Mouse (Mus musculus) heart, adult 2 months (tissue): ENCODE results near the gene Nmur1. TPM values are rescaled to one million over a fixed set of nuclear protein-coding genes. Genes with fewer than 3 reads are reported as not detected.
A peak's percentile ranks its signal among the peaks of the same experiment; 100 is the strongest.
"Not testable (repeated sequence)": the region's sequence is repeated elsewhere in the genome, so short reads cannot be mapped to it uniquely, and the experiment has no call there.

Experiments used
- DNase-seq, 2 experiments: peaks; one replicate each; pipeline ENCODE4 v3.0.0; 2021
- H3K27ac ChIP-seq: fragments of 200-600 bp; 2 replicates; pipeline ENCODE4 v1.8.1; 2022
- H3K27me3 ChIP-seq: fragments of 200-500 bp; 2 replicates; pipeline ENCODE4 v1.6.1; 2012; ENCODE audit warnings: mild to moderate bottlenecking, low read length, inconsistent platforms, mixed read lengths; ENCODE audit not compliant: control insufficient read depth, insufficient read depth
- H3K36me3 ChIP-seq: fragments of 200-500 bp; 2 replicates; pipeline ENCODE4 v1.6.1; 2012; ENCODE audit warnings: low read length, inconsistent platforms; ENCODE audit not compliant: control insufficient read depth, insufficient read depth
- H3K4me1 ChIP-seq: fragments of 200-500 bp; 2 replicates; pipeline ENCODE4 v1.6.1; 2011; ENCODE audit warnings: low read length; ENCODE audit not compliant: control insufficient read depth, insufficient read depth
- H3K4me3 ChIP-seq: fragments of 200-600 bp; 2 replicates; pipeline ENCODE4 v1.8.1; 2022
- H3K79me2 ChIP-seq: fragments of 200-500 bp; replicated peaks from 2 replicates; pipeline ENCODE4 v1.6.1; 2012; ENCODE audit warnings: mild to moderate bottlenecking, inconsistent platforms, low read length, moderate library complexity, mixed read lengths; ENCODE audit not compliant: control insufficient read depth, insufficient read depth
- H3K9ac ChIP-seq: fragments of 200-500 bp; 2 replicates; pipeline ENCODE4 v1.6.1; 2012; ENCODE audit warnings: low read depth, mild to moderate bottlenecking, control low read depth, inconsistent platforms, low read length, mixed read lengths
- CTCF ChIP-seq: fragments of 200-600 bp; IDR thresholded peaks from 2 replicates; pipeline ENCODE4 v1.8.1; 2022; ENCODE audit warnings: antibody characterized with exemption, mild to moderate bottlenecking, moderate library complexity
- EP300 ChIP-seq: fragments of 200-500 bp; IDR thresholded peaks from 2 replicates; pipeline ENCODE4 v1.6.1; 2011; ENCODE audit warnings: low read depth, low read length, control low read depth; ENCODE audit not compliant: insufficient read depth
- POLR2A ChIP-seq: fragments of 200-500 bp; IDR thresholded peaks from 2 replicates; pipeline ENCODE4 v1.6.1; 2011; ENCODE audit warnings: mild to moderate bottlenecking, low read depth, low read length, control low read depth; ENCODE audit not compliant: insufficient read depth
- WGBS: fragments of 180-500 bp; shearing (Covaris S2); methylation state at CpG from one replicate; pipeline ENCODE4 v1.1.7; 2018; 5-methylcytosine and 5-hydroxymethylcytosine counted together
- intact Hi-C: fragments of 180-260 bp; cut with DNase I; formaldehyde crosslinking; loops from one replicate; pipeline ENCODE4 v1.15.1; 2025
- long read RNA-seq: library from polyadenylated mRNA; stranded (forward); transcript quantifications from one replicate; pipeline ENCODE4 v2.0.0, GENCODE M21; 2021
- polyA plus RNA-seq: library from polyadenylated mRNA; depleted of rRNA; stranded (reverse); fragments of >200 nt; gene quantifications from 2 replicates; pipeline ENCODE4 v1.2.3, GENCODE M21; 2012; rRNA removed
- total RNA-seq, 2 experiments: library from RNA; stranded (reverse); gene quantifications; 2 replicates each; pipeline ENCODE4 v1.2.3; 2021

Gene Nmur1
- total RNA-seq (not detected), polyA plus RNA-seq (not detected in 2 replicates)
- long read RNA-seq, result 0 reads

DNA sequence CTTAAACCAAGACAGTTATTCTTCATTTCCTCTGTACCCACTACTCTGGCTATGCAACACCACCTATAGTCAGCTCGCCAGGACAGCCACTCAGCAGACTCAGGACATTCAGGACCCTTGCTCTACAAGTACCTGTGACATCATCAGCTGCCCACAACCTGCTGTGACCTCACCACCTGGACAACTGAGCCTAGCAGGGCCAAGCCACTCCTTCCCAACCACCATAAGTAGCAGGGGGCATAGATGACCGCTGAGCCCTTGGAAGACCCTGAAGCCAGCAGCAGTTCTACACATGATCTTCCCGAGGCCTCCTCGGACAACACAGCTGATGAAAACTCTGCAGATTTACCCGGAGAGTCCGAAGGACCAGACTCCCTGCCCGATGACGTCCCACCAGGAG lies at the start of gene Nmur1, which contains the start of gene Tex44:
Gene Nmur1, minus strand, starts transcription at position 101 of the 400 bp plus-strand sequence.
Gene Tex44, plus strand, starts transcription at position 202 of the 400 bp plus-strand sequence.
- Histone ChIP-seq H3K36me3 (no peaks in the 10 kb centered on the region), H3K79me2 (no peaks in the 10 kb centered on the region), H3K4me1 (peaks cover under 1% of the 10 kb centered on the region; the same call in 1 of the 2 replicates), H3K27ac (no peak within 1 kb of the TSS), H3K9ac (no peak within 1 kb of the TSS), H3K27me3 (no peaks in the 10 kb centered on the region), H3K4me3 (no peak within 1 kb of the TSS)
- intact Hi-C loops, result no loop called here
- TF ChIP-seq EP300 (no peak), CTCF (no peak), POLR2A (no peak)
- DNase-seq, result no peak
- 92% methylated on average over 8 of the region's 8 CpGs for WGBS

DNA sequence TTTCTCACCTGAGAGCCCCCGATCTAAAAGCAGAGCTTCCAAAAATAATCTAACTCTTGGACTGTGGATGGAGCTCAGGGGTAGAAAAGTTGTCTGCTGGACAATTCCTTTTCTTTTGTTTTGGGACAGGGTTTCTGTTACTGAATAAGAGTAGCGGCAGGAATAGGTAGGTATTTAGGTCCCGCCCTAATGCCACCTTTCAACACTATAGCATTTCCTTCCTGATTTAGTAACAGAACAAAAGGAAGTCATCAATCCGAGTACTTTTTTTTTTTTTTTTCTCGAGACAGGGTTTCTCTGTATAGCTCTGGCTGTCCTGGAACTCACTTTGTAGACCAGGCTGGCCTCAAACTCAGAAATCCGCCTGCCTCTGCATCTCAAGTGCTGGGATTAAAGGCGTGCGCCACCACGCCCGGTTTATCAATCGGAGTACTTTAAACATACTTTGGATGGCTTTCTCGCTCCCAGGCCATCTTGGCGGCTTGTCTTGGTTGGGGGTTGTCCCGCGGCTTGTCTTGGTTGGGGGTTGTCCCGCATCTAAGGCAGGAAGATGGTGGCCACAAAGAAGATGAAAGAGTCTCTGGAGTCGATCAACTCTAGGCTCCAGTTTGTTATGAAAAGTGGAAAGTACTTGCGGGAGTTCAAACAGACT lies 47.2 kb upstream of the Nmur1 start:
- H3K9ac ChIP-seq, result peak overlapping the region; percentile 32; the same call in 1 of the 2 replicates
- 80% methylated on average over 18 of the region's 18 CpGs for WGBS
- peak overlapping the region; percentile 99 for H3K27ac ChIP-seq
- no peak for DNase-seq
- TF ChIP-seq CTCF, result no peak
- no peak for TF ChIP-seq POLR2A
- no peak for TF ChIP-seq EP300
- H3K79me2 ChIP-seq, result no peaks in the 10 kb centered on the region
- peaks cover 14% of the 10 kb centered on the region for H3K4me1 ChIP-seq
- peaks cover 3% of the 10 kb centered on the region; the same call in 1 of the 2 replicates for H3K36me3 ChIP-seq
- no peaks in the 10 kb centered on the region for H3K27me3 ChIP-seq
- no peak overlapping the region for H3K4me3 ChIP-seq
- intact Hi-C loops, result no loop called here

DNA sequence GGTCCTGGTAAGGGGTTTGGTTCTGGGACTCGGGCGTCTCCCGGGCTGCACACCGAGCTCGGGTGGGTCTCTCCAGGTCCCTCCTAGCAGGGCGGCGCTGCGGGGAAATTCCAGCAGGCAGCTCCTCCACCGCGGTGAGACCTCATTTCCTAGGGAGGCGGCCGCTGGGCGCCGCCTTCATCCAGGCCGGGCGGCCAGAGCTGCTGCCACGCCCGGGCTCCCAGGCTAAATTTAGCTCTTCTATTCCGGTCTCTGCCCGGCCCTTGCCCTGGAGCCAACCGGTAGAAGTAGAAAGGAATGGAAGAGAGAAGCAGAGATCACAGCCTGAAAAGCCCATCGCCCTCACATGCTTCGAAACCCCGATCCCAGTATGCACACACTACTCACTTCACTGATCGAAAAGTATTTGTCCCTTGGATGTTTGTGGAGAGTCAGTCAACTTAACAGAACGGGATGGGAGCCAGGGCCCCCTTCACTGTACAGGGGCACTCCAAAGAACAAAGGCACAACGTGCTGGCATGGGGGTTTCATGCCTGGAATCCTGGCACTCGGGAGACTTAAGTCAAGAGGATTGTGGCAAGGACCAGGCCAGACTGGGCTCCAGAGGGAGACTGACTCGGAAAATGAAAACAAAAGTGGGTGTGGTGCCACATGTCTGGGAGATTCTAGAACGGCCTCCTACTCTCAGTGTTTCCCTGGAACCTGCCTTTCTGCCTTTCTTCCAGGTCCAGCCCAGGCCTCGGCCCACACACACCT lies 46.3 kb upstream of the Nmur1 start:
- Histone ChIP-seq H3K27ac (peak overlapping the region; percentile 99), H3K9ac (peak overlapping the region; percentile 72), H3K4me1 (peaks cover 14% of the 10 kb centered on the region), H3K27me3 (no peaks in the 10 kb centered on the region), H3K79me2 (no peaks in the 10 kb centered on the region), H3K36me3 (peaks cover 3% of the 10 kb centered on the region; the same call in 1 of the 2 replicates), H3K4me3 (peak overlapping the region; percentile 22)
- TF ChIP-seq CTCF (peak; percentile 35; the same call in 1 of the 2 replicates), POLR2A (peak; percentile 87), EP300 (peak; percentile 42; the same call in 1 of the 2 replicates)
- DNase-seq, result peak; percentile 87 to 91
- intact Hi-C loops, result loop anchor here (1.0 kb wide), 2 partner anchors 15 to 30 kb away; no protein-coding TSS in a partner anchor
- WGBS, result 2% methylated on average over 31 of the region's 31 CpGs

DNA sequence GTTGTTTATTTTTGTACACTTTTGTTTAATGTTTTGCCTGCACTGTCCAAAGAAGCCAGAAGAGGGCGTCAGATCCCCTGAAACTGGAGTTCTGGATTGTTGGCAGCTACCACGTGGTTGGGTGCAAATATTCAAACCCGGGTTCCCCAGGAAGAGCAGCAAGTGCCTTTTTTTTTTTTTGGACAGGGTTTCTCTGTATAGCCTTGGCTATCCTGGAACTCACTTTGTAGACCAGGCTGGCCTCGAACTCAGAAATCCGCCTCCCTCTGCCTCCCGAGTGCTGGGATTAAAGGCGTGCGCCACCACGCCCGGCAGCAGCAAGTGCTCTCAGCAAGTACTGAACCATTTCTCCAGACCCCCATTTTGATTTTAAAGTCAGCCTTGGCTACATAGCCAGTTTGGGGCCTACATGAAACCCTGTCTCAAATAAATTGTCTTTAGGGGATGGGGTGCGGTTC lies 45.5 kb upstream of the Nmur1 start:
- peaks cover 14% of the 10 kb centered on the region for H3K4me1 ChIP-seq
- 56% methylated on average over 11 of the region's 11 CpGs for WGBS
- peak; percentile 71 for TF ChIP-seq CTCF
- TF ChIP-seq EP300, result 0 out of 2 replicates have a peak, but pooled peaks have one; percentile 42
- intact Hi-C loops, result loop anchor here (1.0 to 2.0 kb wide), 2 partner anchors 29 to 57 kb away; no protein-coding TSS in a partner anchor
- DNase-seq, result peak; percentile 35 to 47
- H3K4me3 ChIP-seq, result peak overlapping the region; percentile 28
- peak overlapping the region; percentile 53 for H3K9ac ChIP-seq
- peak overlapping the region; percentile 99 for H3K27ac ChIP-seq
- not testable (repeated sequence) for H3K36me3 ChIP-seq, H3K27me3 ChIP-seq, H3K79me2 ChIP-seq

DNA sequence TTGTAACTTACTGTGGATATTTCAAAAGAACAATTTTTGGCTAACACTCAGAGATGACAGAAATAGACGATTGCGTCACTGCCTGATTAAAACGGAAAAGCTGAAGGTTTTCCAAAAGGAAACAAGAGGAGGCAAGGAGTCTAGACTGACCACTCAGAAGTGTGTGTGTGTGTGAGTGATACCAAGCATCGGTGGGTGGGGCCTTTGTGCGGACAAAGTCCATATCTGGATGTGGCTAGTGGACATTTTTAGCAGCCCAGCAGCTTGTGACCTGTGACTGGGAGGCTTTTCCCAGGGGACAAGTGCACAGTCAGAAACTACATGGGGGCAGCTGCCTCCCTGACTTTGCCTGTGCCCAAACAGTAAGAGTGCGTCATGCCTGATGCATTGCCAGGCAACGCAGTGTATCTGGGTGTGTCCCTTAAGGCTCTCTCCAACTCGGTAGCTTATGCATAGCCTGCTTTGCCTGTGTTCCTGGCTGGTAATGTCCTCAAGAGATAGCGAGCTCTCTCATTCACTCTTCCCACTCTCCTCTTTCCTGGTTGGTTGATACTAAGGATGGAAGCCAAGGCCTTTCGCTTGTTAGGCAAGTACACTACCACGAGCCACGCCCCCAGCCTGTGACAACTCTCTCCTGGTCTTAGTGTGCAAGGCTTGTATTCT lies 44.6 kb upstream of the Nmur1 start:
- peaks cover 3% of the 10 kb centered on the region; the same call in 1 of the 2 replicates for H3K36me3 ChIP-seq
- H3K9ac ChIP-seq, result peak overlapping the region; percentile 4; the same call in 1 of the 2 replicates
- peak overlapping the region; percentile 99 for H3K27ac ChIP-seq
- H3K4me3 ChIP-seq, result peak overlapping the region; percentile 28
- no peaks in the 10 kb centered on the region for H3K79me2 ChIP-seq
- DNase-seq, result peak; percentile 86 to 92
- intact Hi-C loops, result loop anchor here (1.0 to 2.0 kb wide), 2 partner anchors 30 to 58 kb away; no protein-coding TSS in a partner anchor
- H3K4me1 ChIP-seq, result peaks cover 14% of the 10 kb centered on the region
- H3K27me3 ChIP-seq, result no peaks in the 10 kb centered on the region
- WGBS, result 2% methylated on average over 12 of the region's 12 CpGs
- TF ChIP-seq EP300, result peak; percentile 93
- TF ChIP-seq CTCF, result no peak
- TF ChIP-seq POLR2A, result peak; percentile 79; the same call in 1 of the 2 replicates
